Mouse (Mus musculus): ENCODE results near the gene Gm20509.

GRCm38 (mm10) chr9:73118012-73118411, 15.7 kb downstream of the Gm20509 start:
- TF ChIP-seq CTCF (IDR thresholded peaks at IDR 0.05; ENCODE audit: extremely low read depth, insufficient read length, insufficient replicate concordance, low read depth, low read length) (no peak), POLR2A (IDR thresholded peaks at IDR 0.05; ENCODE audit: low read depth, low read length) (no peak)
